Mouse (Mus musculus): ENCODE data around the gene Ift172. TPM values are rescaled to one million over a fixed set of nuclear protein-coding genes. Genes with fewer than 3 reads are reported as not detected.
A peak's percentile ranks its signal among the peaks of the same experiment; 100 is the strongest.

Ift172 gene
- polyA plus RNA-seq, 1 experiment from 2014 or later: 32.3 TPM

GRCm38 (mm10) chr5:31289626-31290230, 1.2 kb downstream of the Ift172 start:
- TF ChIP-seq CTCF (IDR thresholded peaks at IDR 0.05; ENCODE audit: low read depth): no peak
- H3K9me3 ChIP-seq (ENCODE audit: low read depth, low read length): no peaks in the 10 kb centered on the region
- H3K9ac ChIP-seq: peak overlapping the region; percentile 56
- ATAC-seq (ENCODE audit: insufficient read depth): no peak
- peaks cover 5% of the 10 kb centered on the region for H3K4me1 ChIP-seq (ENCODE audit: insufficient read depth)
- no peak overlapping the region for H3K27ac ChIP-seq (ENCODE audit: low read depth)
- peak overlapping the region; percentile 58; the same call in 1 of the 2 replicates for H3K4me3 ChIP-seq (ENCODE audit: low read depth, low read length)
- H3K4me2 ChIP-seq: peak overlapping the region; percentile 67
- H3K27me3 ChIP-seq (ENCODE audit: insufficient read depth, low read length): no peaks in the 10 kb centered on the region
- WGBS: 73% methylated on average over 3 of the region's 3 CpGs
- peaks cover 38% of the 10 kb centered on the region for H3K36me3 ChIP-seq (ENCODE audit: insufficient read depth)
- no peak for DNase-seq

GRCm38 (mm10) chr5:31288655-31289054, 2.3 kb downstream of the Ift172 start:
- WGBS: 68% methylated on average over 3 of the region's 3 CpGs
- Histone ChIP-seq H3K4me2 (no peak overlapping the region), H3K4me3 (ENCODE audit: low read depth, low read length) (no peak overlapping the region), H3K4me1 (ENCODE audit: insufficient read depth) (peaks cover 5% of the 10 kb centered on the region), H3K27me3 (ENCODE audit: insufficient read depth, low read length) (no peaks in the 10 kb centered on the region), H3K36me3 (ENCODE audit: insufficient read depth) (peaks cover 46% of the 10 kb centered on the region), H3K27ac (ENCODE audit: low read depth) (no peak overlapping the region), H3K9ac (no peak overlapping the region), H3K9me3 (ENCODE audit: low read depth, low read length) (no peaks in the 10 kb centered on the region)
- no peak for TF ChIP-seq CTCF (IDR thresholded peaks at IDR 0.05; ENCODE audit: low read depth)
- DNase-seq: no peak
- no peak for ATAC-seq (ENCODE audit: insufficient read depth)

DNA sequence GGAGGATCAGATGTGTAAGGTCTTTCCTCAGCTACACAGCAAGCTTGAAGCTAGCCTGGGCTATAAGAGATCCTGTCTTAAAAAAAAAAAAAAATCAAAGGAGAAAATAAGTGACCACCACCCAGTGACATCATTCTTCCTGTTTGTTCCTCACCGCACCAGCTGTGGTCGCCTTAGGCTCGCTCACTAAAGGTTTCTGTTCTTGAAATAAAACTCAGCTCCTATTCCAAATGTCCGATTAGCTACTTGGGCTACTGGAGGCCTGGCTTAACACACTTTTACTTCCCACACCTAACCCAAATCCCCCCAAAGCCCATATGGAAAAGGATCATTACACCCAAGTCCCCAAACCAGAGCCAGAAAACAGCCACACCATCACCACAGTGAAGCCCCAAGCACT, 2.7 kb downstream of the Ift172 start:
- Histone ChIP-seq H3K27me3 (ENCODE audit: insufficient read depth, low read length) (no peaks in the 10 kb centered on the region), H3K9me3 (ENCODE audit: low read depth, low read length) (no peaks in the 10 kb centered on the region), H3K36me3 (ENCODE audit: insufficient read depth) (peaks cover 46% of the 10 kb centered on the region), H3K4me3 (ENCODE audit: low read depth, low read length) (no peak overlapping the region), H3K4me2 (no peak overlapping the region), H3K27ac (ENCODE audit: low read depth) (no peak overlapping the region), H3K4me1 (ENCODE audit: insufficient read depth) (peaks cover 5% of the 10 kb centered on the region), H3K9ac (no peak overlapping the region)
- ATAC-seq (ENCODE audit: insufficient read depth): no peak
- no peak for TF ChIP-seq CTCF (IDR thresholded peaks at IDR 0.05; ENCODE audit: low read depth)
- 77% methylated on average over 4 of the region's 4 CpGs for WGBS
- peak; percentile 3 for DNase-seq

GRCm38 (mm10) chr5:31279245-31279988, 11.5 kb downstream of the Ift172 start:
- no peak overlapping the region for H3K4me3 ChIP-seq (ENCODE audit: low read depth, low read length)
- no peak overlapping the region for H3K9ac ChIP-seq
- 82% methylated on average over 20 of the region's 20 CpGs for WGBS
- no peak overlapping the region for H3K4me2 ChIP-seq
- no peaks in the 10 kb centered on the region for H3K9me3 ChIP-seq (ENCODE audit: low read depth, low read length)
- H3K27me3 ChIP-seq (ENCODE audit: insufficient read depth, low read length): no peaks in the 10 kb centered on the region
- H3K36me3 ChIP-seq (ENCODE audit: insufficient read depth): peaks cover 77% of the 10 kb centered on the region
- ATAC-seq (ENCODE audit: insufficient read depth): no peak
- TF ChIP-seq CTCF (IDR thresholded peaks at IDR 0.05; ENCODE audit: low read depth): no peak
- no peak for DNase-seq
- no peak overlapping the region for H3K27ac ChIP-seq (ENCODE audit: low read depth)
- no peaks in the 10 kb centered on the region for H3K4me1 ChIP-seq (ENCODE audit: insufficient read depth)

DNA sequence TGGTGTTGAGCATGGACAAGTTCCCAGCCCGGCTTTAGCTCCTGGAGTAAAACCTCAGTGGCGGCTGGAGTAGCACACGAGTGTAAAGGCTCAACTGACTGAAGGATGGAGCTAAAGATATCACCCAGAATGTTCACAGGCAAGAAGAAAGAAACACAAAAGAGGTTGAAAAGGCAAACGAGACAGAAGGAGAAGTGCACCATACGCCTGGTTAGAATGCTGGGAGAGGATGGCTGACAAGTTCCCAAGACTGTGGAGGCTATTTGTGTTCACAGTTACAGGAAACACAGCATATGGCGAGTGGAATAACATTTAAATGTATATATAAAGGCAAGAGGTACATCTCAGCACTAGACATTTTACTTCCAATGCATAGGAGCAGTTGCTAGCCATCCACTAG, 17.9 kb downstream of the Ift172 start:
- DNase-seq: no peak
- Histone ChIP-seq H3K4me3 (ENCODE audit: low read depth, low read length) (no peak overlapping the region), H3K36me3 (ENCODE audit: insufficient read depth) (peaks cover 58% of the 10 kb centered on the region), H3K4me1 (ENCODE audit: insufficient read depth) (no peaks in the 10 kb centered on the region), H3K9me3 (ENCODE audit: low read depth, low read length) (no peaks in the 10 kb centered on the region), H3K27ac (ENCODE audit: low read depth) (no peak overlapping the region), H3K27me3 (ENCODE audit: insufficient read depth, low read length) (no peaks in the 10 kb centered on the region), H3K9ac (no peak overlapping the region), H3K4me2 (no peak overlapping the region)
- WGBS: 85% methylated on average over 6 of the region's 6 CpGs
- TF ChIP-seq CTCF (IDR thresholded peaks at IDR 0.05; ENCODE audit: low read depth): no peak
- ATAC-seq (ENCODE audit: insufficient read depth): no peak

DNA sequence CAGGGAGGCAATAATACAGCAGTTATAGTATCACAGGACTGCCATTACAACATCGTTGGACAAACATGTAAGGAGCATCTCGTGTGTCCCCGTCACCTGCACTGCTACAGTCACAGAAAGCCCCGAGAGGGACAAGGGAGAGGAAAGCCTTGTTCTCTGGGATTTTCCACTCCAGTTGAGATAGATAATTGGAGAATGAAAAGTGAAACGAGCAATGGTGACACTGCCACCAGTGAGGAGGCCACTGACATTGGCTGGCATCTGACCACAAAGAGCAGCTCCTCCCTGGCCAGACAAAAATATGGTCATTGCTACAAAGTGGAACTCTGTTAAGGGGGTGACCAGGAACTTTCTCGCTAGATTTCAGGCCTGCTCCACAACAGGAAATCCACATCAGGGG, 23.2 kb downstream of the Ift172 start:
- Histone ChIP-seq H3K9me3 (ENCODE audit: low read depth, low read length) (no peaks in the 10 kb centered on the region), H3K4me1 (ENCODE audit: insufficient read depth) (no peaks in the 10 kb centered on the region), H3K4me2 (no peak overlapping the region), H3K27me3 (ENCODE audit: insufficient read depth, low read length) (no peaks in the 10 kb centered on the region), H3K27ac (ENCODE audit: low read depth) (no peak overlapping the region), H3K36me3 (ENCODE audit: insufficient read depth) (peaks cover 81% of the 10 kb centered on the region), H3K4me3 (ENCODE audit: low read depth, low read length) (no peak overlapping the region), H3K9ac (no peak overlapping the region)
- 80% methylated on average over 6 of the region's 6 CpGs for WGBS
- no peak for TF ChIP-seq CTCF (IDR thresholded peaks at IDR 0.05; ENCODE audit: low read depth)
- DNase-seq: no peak
- ATAC-seq (ENCODE audit: insufficient read depth): no peak

GRCm38 (mm10) chr5:31266101-31266500, 24.8 kb downstream of the Ift172 start:
- no peak overlapping the region for H3K4me3 ChIP-seq (ENCODE audit: low read depth, low read length)
- ATAC-seq (ENCODE audit: insufficient read depth): no peak
- no peaks in the 10 kb centered on the region for H3K4me1 ChIP-seq (ENCODE audit: insufficient read depth)
- TF ChIP-seq CTCF (IDR thresholded peaks at IDR 0.05; ENCODE audit: low read depth): no peak
- H3K9me3 ChIP-seq (ENCODE audit: low read depth, low read length): no peaks in the 10 kb centered on the region
- no peak for DNase-seq
- H3K36me3 ChIP-seq (ENCODE audit: insufficient read depth): peaks cover 80% of the 10 kb centered on the region
- WGBS: 82% methylated on average over 7 of the region's 7 CpGs
- no peak overlapping the region for H3K27ac ChIP-seq (ENCODE audit: low read depth)
- H3K9ac ChIP-seq: no peak overlapping the region
- no peaks in the 10 kb centered on the region for H3K27me3 ChIP-seq (ENCODE audit: insufficient read depth, low read length)
- H3K4me2 ChIP-seq: no peak overlapping the region

Data from lung, embryonic 14.5 days (tissue).